Mouse (Mus musculus) left cerebral cortex, postnatal 25 days (tissue): ENCODE results near the gene Edc4. TPM values are rescaled to one million over a fixed set of nuclear protein-coding genes. Genes with fewer than 3 reads are reported as not detected.

ENCODE experiments used
- DNase-seq, 2 experiments: peaks; one replicate each; pipeline ENCODE4 v3.0.0; 2022; ENCODE audit warnings: low spot score in 2 of 2, mixed read lengths in 1 of 2
- intact Hi-C: fragments of 180-260 bp; cut with DNase I; formaldehyde crosslinking; loops from one replicate; pipeline ENCODE4 v1.15.1; 2025
- total RNA-seq, 2 experiments: library from RNA; stranded (reverse); gene quantifications; 2 replicates each; pipeline ENCODE4 v1.2.3; 2021

The Edc4 gene
- total RNA-seq, 2 experiments from 2014 or later, result 58.1 to 62.9 TPM

DNA sequence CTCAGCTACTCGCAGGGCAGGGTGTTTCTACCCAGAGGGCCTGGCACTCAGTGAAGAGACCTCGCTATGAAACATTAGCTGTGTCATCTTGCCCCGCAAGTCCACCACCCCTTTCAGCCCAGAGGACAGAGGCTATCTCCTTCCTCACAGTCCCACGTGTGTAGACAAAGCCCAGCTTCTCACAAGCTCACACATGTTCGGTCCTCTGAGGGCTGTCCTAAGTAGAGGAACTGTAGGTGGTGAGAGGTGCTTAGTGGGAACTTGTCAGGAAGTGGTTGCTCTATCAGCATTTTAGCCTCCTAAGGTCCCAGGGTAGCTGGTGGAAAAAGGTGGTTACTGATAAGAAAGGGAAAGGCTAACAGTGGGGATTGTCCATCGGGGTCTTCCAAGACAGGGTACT is 54.4 kb downstream of the Edc4 start:
- intact Hi-C loops, result no loop called here
- DNase-seq, result no peak

DNA sequence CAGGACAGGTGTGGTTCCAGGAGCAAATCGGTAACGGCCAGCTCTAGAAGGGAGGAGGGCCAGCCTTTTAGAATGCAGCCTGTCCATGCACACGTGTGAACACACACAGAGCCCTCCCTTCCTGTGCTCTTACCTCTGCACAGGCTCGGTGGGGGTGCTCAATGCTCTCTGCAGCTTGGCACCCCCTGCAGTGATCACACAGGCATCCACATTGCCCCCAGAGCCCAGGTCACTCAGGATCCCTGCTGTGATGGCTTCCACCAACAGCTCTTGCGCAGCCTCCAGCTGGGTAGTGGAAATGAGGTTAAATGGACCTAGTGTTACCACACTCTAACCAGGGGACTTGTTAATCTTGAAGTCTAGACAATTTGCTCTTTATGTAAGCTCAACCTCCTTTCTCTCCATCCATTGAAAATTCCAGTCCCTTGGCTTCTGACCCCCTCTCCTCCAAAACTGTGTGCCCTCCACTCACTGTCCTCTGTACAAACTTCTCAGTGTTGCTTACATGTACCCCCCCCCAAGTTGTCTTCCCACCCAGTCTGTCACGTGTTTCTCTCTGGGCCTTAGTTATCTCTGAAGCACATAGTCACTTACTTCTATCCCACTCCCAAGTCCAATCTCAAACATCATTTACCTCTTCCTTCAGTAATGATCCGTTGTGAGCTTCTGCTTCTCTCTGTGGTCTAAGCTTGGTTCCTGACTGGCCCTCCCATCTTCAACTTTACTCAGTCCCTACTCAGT is 55.4 kb downstream of the Edc4 start:
- DNase-seq, result no peak
- intact Hi-C loops, result no loop called here

DNA sequence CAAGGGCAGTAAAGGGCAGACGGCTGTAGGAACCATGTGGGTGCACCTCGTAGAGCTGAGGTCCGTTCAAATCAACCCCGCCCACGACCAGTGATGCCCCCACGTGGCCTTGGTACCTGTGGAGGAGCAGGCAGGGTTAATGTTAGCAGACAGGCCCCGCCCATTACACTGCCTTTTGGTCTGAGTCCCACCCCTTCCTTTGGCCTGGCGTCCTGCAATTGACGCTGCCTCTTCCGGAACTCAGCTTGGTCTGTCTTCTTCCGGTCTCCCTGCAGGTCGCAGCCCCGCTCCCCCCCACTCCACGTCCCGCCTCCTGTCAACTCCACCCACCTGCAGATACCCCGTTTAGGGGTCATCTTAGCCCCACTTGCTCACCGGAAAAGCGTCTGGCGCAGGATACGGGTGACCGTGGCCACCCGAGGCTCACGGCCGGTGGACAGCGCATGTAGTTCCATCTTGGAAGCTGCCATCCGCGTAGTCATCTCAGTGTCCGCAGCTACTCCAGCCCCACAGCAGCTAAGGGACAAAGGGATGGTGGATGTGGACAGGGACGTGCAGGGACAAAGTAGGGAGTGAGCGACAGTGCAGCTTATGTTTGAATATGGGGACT is 56.3 kb downstream of the Edc4 start:
- intact Hi-C loops, result no loop called here
- DNase-seq, result peak; percentile 84 to 94

DNA sequence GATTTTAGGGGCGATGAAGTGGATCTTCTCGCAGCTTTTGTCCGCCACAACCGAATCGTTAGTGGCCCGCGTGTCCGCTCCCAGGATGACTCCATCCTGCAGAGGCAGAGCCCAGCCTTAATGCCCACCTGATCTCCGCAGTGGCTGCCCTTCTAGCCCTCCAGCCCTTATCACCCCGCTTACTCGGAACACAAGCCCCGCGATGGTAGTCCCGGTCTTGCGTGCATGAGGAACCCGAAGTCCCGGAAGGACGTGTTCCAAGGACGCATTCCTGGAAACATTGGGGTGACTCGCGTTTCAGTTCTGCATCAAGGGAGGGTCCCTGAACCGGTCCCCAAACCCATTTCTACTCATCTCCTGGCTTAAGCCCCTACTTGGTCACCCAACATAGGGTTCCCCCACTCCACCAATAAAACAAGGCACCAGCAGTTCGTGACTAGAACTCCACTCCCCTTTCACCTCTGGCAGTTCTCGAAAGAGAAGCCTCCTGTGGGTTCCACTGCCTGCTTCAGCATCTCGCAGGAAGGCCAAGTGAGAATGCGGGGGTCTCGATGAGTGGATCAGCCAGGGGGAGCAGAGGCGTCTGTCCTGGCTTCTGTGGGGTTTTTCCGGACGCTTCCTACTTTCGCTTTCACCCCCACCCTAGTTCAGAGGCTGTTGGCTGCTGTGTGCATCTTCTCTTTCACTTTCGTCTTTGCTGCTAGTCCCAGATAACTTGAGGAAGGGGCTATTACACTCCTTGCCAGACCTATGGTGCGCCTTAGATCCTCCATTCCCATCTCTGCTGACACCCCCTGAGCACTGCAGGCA is 57.0 kb downstream of the Edc4 start:
- peak; percentile 55 to 60 for DNase-seq
- intact Hi-C loops, result no loop called here

DNA sequence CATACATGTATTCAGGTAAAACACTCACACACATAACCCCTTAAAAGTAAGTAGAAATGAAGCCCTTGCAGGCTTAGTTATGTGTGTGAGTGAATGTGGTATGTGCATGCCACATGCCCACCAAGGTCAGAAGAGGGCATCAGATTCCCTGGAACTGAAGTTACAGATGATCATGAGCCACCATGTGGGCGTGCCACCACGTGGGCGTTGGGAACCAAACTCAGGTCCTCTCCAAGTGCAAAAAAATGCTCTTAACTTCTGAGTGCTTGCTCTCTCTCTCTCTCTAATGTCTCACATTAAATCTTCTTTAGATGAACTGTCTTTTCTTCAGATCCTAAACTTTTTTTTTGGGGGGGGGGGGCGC is 57.6 kb downstream of the Edc4 start, which contains the start of gene Psmb10:
TSS of gene Psmb10 (minus strand) at position 139 of the 364 bp plus-strand sequence.
- peak in 1 of 2 experiments; percentile 45 for DNase-seq
- intact Hi-C loops, result no loop called here

DNA sequence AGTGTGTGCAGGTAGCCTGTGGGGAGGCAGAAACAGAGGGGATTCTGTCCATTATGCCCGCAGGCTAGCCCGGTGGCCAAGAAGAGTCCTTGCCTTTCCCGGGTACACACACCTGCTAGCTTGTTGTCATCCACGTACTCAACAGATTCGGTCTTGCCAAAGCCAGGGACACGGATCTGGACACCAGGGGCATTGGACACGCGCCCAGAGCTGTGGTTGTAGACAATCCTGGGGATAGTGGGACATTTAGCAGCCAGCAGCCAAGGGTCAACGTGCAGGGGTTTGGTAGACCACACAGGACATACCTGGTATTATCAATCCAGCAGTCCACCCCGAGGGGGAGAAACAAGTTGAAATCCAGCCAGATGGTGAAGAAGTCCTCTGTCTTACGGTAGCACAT is 61.3 kb downstream of the Edc4 start:
- intact Hi-C loops, result no loop called here
- DNase-seq, result no peak

DNA sequence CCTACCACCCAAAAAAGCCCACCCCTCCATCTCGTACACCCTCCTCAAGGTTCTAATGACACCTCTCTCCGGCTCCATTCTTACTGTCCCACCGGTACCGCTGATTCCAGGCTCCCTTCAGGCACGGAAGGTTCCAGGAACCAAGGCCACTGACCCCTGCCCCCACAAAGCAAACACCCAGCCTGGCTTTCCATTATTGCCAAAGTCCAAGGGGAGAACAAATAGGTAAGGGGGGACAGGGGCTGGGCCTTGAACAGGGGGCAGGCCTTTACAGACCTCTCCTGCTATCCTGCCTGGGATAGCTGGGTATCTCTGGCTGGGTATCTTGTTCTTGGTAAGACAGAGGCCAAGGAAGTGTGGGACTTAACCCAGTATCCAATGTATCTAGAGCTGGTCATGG is 61.9 kb downstream of the Edc4 start:
- no peak for DNase-seq
- intact Hi-C loops, result no loop called here

DNA sequence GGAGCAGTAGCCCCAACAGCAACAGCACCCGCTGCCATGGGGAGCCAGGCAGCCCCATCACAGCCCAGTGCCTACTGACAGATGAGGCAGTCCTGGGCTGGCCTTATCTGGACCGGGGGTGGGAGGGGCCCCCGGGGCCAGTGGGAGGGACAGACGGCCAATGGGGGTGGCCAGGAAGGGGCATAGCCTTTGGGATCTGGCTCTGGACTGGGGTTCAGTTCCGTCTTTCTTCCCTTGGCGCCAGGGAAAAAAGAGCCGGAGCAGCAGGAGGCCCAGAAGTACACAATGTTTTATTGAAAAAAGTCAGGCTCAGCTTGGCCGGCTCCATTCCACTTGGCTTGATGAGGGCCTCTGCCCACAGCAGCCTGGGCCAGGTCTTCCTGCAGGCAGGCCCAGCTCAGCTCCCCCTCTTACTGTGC is 62.6 kb downstream of the Edc4 start, which contains the start of gene Lcat:
TSS of gene Lcat (minus strand) at position 62 of the 419 bp plus-strand sequence.
- intact Hi-C loops, result no loop called here
- DNase-seq, result peak in 1 of 2 experiments; percentile 60

Other genes with a start within 250 kb of the Edc4 start
- 10 to 100 TPM; 63.7 to 68.5 TPM for gene Ctcf, start 244.3 kb upstream of the Edc4 start, total RNA-seq
- gene Agrp, start 243.5 kb upstream of the Edc4 start, total RNA-seq, result not detected
- gene Carmil2, start 194.6 kb upstream of the Edc4 start, total RNA-seq, result 10 to 100 TPM; 58.0 to 61.9 TPM
- gene Acd, start 179.8 kb upstream of the Edc4 start, total RNA-seq, result 10 to 100 TPM; 44.5 to 51.9 TPM
- 10 to 100 TPM; 41.2 to 46.6 TPM for gene Pard6a, start 179.7 kb upstream of the Edc4 start, total RNA-seq
- under 1 TPM; 0.53 to 0.60 TPM for gene 4933405L10Rik, start 173.2 kb upstream of the Edc4 start, total RNA-seq
- 1 to 10 TPM; 8.7 to 9.8 TPM for gene Enkd1, start 172.7 kb upstream of the Edc4 start, total RNA-seq
- 10 to 100 TPM; 22.0 to 25.5 TPM for gene Gfod2, start 122.2 kb upstream of the Edc4 start, total RNA-seq
- gene Ranbp10, start 53.5 kb upstream of the Edc4 start, total RNA-seq, result 10 to 100 TPM; 24.4 to 25.8 TPM
- not detected for gene Tsnaxip1, start 53.1 kb upstream of the Edc4 start, total RNA-seq
- gene Cenpt, start 27.6 kb upstream of the Edc4 start, total RNA-seq, result 10 to 100 TPM; 14.0 to 16.6 TPM
- 10 to 100 TPM; 40.0 to 40.4 TPM for gene Thap11, start 25.7 kb upstream of the Edc4 start, total RNA-seq
- gene Nutf2, start 20.3 kb upstream of the Edc4 start, total RNA-seq, result 10 to 100 TPM; 21.8 to 32.1 TPM
- gene Nrn1l, start 12.7 kb downstream of the Edc4 start, total RNA-seq, result 1 to 10 TPM; 3.1 to 3.2 TPM
- 1 to 10 TPM; 8.1 to 8.5 TPM for gene Pskh1, start 19.6 kb downstream of the Edc4 start, total RNA-seq
- under 1 TPM; 0.85 to 0.96 TPM for gene Ctrl, start 53.0 kb downstream of the Edc4 start, total RNA-seq
- 10 to 100 TPM; 84.9 to 92.0 TPM for gene Psmb10, start 57.6 kb downstream of the Edc4 start, total RNA-seq
- gene Lcat, start 62.5 kb downstream of the Edc4 start, total RNA-seq, result 10 to 100 TPM; 28.0 to 32.5 TPM
- gene Slc12a4, start 85.2 kb downstream of the Edc4 start, total RNA-seq, result 10 to 100 TPM; 20.0 to 23.3 TPM
- not detected for gene Dpep3, start 98.5 kb downstream of the Edc4 start, total RNA-seq
- 10 to 100 TPM; 16.7 to 18.9 TPM for gene Dus2, start 110.5 kb downstream of the Edc4 start, total RNA-seq
- not detected for gene Dpep2nb, start 125.1 kb downstream of the Edc4 start, total RNA-seq
- gene Ddx28, start 131.0 kb downstream of the Edc4 start, total RNA-seq, result 10 to 100 TPM; 12.8 to 13.8 TPM
- 10 to 100 TPM in 1 of 2 experiments, 1 to 10 TPM in 1; 9.3 to 12.2 TPM for gene Nfatc3, start 178.0 kb downstream of the Edc4 start, total RNA-seq